Mouse (Mus musculus): Measurements from ENCODE around the gene Olfr159. TPM values are rescaled to one million over a fixed set of nuclear protein-coding genes. Genes with fewer than 3 reads are reported as not detected.
A peak's percentile ranks its signal among the peaks of the same experiment; 100 is the strongest.
"Not testable (repeated sequence)": the region's sequence is repeated elsewhere in the genome, so short reads cannot be mapped to it uniquely, and the experiment has no call there.

The Olfr159 gene
- not detected in 2 replicates for polyA plus RNA-seq (2012; ENCODE audit: insufficient read depth, insufficient read length, missing spikeins)

GRCm38 (mm10) chr4:43770909-43771308 lies at the start of gene Olfr159:
TSS of gene Olfr159 (minus strand) at chr4:43771009.
- H3K4me1 ChIP-seq (ENCODE audit: control insufficient read depth, insufficient read depth, insufficient read length, low read length), result no peaks in the 10 kb centered on the region
- no peak within 1 kb of the TSS for H3K4me3 ChIP-seq (ENCODE audit: insufficient read depth, low read depth, low read length)
- H3K27ac ChIP-seq (replicated peaks; ENCODE audit: low read depth, low read length), result peak within 1 kb of the TSS; percentile 28; the same call in 1 of the 2 replicates

DNA sequence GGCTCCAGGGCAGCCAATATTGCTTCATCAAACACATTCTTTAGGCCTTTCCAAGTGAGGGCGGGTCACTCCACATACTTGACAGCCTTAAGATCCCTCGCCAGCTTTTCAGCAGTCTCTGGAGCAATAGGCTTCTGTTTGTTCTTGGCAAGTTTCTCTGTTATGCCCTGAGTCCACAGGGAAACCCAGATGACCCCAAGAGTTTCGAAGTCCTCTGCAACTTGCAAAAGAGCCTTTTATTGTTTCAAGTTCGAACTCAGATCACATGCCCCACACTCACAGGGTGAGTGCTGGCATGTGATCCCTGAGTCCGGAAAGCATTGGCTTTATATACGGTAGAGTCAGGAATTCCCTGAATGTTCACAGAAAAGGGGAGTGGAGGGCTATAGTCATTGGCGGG lies 28.1 kb upstream of the Olfr159 start:
- H3K4me1 ChIP-seq (ENCODE audit: control insufficient read depth, insufficient read depth, insufficient read length, low read length), result no peaks in the 10 kb centered on the region
- no peak overlapping the region for H3K27ac ChIP-seq (replicated peaks; ENCODE audit: low read depth, low read length)
- no peak overlapping the region for H3K4me3 ChIP-seq (ENCODE audit: insufficient read depth, low read depth, low read length)

DNA sequence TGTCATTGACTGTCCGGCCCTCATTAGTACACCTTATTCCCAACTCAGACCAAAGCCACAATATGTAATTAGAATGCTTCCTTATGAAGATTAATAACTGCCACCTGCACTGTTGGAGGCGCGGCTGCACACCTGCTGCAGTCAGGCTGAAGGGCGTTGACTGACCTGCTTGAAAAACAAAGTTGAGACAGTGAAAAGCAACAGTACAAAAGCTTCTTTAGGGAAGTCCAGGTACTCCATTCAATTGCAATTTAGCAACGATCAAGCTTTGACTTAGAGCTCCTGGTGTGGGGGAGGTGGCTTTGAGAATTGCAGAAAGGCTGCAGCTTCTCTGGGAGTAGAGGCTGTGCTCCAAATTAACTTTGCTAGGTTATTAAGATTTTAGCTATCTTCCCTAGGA lies 25.0 kb upstream of the Olfr159 start:
- not testable (repeated sequence) for H3K4me1 ChIP-seq (ENCODE audit: control insufficient read depth, insufficient read depth, insufficient read length, low read length); H3K4me3 ChIP-seq (ENCODE audit: insufficient read depth, low read depth, low read length); H3K27ac ChIP-seq (replicated peaks; ENCODE audit: low read depth, low read length)

DNA sequence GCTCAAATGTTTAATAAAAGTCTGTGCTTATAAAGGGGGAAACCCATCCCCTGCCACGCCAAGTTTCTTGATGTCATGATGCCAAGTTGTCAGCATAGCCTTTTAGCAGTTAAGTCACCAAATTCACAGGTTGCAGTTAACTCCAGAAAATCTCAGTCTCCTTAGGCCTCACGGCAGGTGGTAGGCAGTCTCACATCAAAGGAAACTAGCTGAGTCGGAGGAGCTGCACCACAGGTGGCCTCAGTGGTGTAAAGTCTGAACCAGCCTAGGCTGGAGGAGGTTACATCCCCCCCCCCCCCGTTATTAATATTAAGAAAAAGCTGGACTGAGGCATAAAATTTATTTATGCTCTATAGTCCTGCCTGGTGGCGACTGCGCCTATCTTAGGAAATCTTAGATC lies 24.5 kb upstream of the Olfr159 start:
- Histone ChIP-seq H3K4me1 (ENCODE audit: control insufficient read depth, insufficient read depth, insufficient read length, low read length) (no peaks in the 10 kb centered on the region), H3K27ac (replicated peaks; ENCODE audit: low read depth, low read length) (no peak overlapping the region), H3K4me3 (ENCODE audit: insufficient read depth, low read depth, low read length) (no peak overlapping the region)

DNA sequence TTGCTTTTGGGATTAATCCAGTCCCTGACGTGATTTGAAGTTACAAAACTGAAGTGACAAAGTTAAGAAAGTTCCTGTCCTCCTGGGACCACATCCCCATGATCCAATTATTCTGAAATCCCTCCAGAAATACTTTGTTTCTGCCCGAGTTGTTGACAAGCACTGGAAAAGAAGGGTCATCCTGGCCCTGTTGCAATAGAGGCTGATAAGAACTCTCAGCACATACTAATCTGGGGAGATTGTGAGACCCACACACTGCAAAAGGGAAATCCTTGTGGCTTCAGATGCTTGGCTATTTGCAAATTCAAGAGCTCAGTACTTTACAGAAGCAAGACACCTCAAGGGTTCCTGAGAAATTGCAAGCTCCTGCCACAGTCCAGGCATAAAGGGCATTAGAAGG lies 1.5 kb upstream of the Olfr159 start:
- Histone ChIP-seq H3K27ac (replicated peaks; ENCODE audit: low read depth, low read length) (no peak overlapping the region), H3K4me3 (ENCODE audit: insufficient read depth, low read depth, low read length) (no peak overlapping the region), H3K4me1 (ENCODE audit: control insufficient read depth, insufficient read depth, insufficient read length, low read length) (no peaks in the 10 kb centered on the region)

GRCm38 (mm10) chr4:43771626-43772025 lies 817 bp upstream of the Olfr159 start:
- peak overlapping the region; percentile 28; the same call in 1 of the 2 replicates for H3K27ac ChIP-seq (replicated peaks; ENCODE audit: low read depth, low read length)
- H3K4me3 ChIP-seq (ENCODE audit: insufficient read depth, low read depth, low read length), result no peak overlapping the region
- no peaks in the 10 kb centered on the region for H3K4me1 ChIP-seq (ENCODE audit: control insufficient read depth, insufficient read depth, insufficient read length, low read length)

- Histone ChIP-seq H3K27ac (replicated peaks; ENCODE audit: low read depth, low read length) (no peak overlapping the region), H3K4me1 (ENCODE audit: control insufficient read depth, insufficient read depth, insufficient read length, low read length) (no peaks in the 10 kb centered on the region), H3K4me3 (ENCODE audit: insufficient read depth, low read depth, low read length) (no peak overlapping the region)
These were observed 1.4 kb downstream of the Olfr159 start for GRCm38 (mm10) chr4:43769374-43769773.

- Histone ChIP-seq H3K4me3 (ENCODE audit: insufficient read depth, low read depth, low read length) (no peak overlapping the region), H3K27ac (replicated peaks; ENCODE audit: low read depth, low read length) (no peak overlapping the region), H3K4me1 (ENCODE audit: control insufficient read depth, insufficient read depth, insufficient read length, low read length) (no peaks in the 10 kb centered on the region)
These were observed 2.5 kb downstream of the Olfr159 start for GRCm38 (mm10) chr4:43768341-43768740.

GRCm38 (mm10) chr4:43763410-43763809 lies 7.4 kb downstream of the Olfr159 start:
- H3K4me3 ChIP-seq (ENCODE audit: insufficient read depth, low read depth, low read length), result no peak overlapping the region
- no peak overlapping the region for H3K27ac ChIP-seq (replicated peaks; ENCODE audit: low read depth, low read length)
- H3K4me1 ChIP-seq (ENCODE audit: control insufficient read depth, insufficient read depth, insufficient read length, low read length), result no peaks in the 10 kb centered on the region

- no peak overlapping the region for H3K4me3 ChIP-seq (ENCODE audit: insufficient read depth, low read depth, low read length)
- H3K4me1 ChIP-seq (ENCODE audit: control insufficient read depth, insufficient read depth, insufficient read length, low read length), result no peaks in the 10 kb centered on the region
- H3K27ac ChIP-seq (replicated peaks; ENCODE audit: low read depth, low read length), result no peak overlapping the region
These were observed 9.5 kb downstream of the Olfr159 start for GRCm38 (mm10) chr4:43761336-43761735.

GRCm38 (mm10) chr4:43760460-43760859 lies 10.3 kb downstream of the Olfr159 start:
- H3K27ac ChIP-seq (replicated peaks; ENCODE audit: low read depth, low read length), result no peak overlapping the region
- no peak overlapping the region for H3K4me3 ChIP-seq (ENCODE audit: insufficient read depth, low read depth, low read length)
- H3K4me1 ChIP-seq (ENCODE audit: control insufficient read depth, insufficient read depth, insufficient read length, low read length), result no peaks in the 10 kb centered on the region

- no peak overlapping the region for H3K27ac ChIP-seq (replicated peaks; ENCODE audit: low read depth, low read length)
- H3K4me3 ChIP-seq (ENCODE audit: insufficient read depth, low read depth, low read length), result no peak overlapping the region
- no peaks in the 10 kb centered on the region for H3K4me1 ChIP-seq (ENCODE audit: control insufficient read depth, insufficient read depth, insufficient read length, low read length)
These were observed 11.0 kb downstream of the Olfr159 start for GRCm38 (mm10) chr4:43759571-43760418.

DNA sequence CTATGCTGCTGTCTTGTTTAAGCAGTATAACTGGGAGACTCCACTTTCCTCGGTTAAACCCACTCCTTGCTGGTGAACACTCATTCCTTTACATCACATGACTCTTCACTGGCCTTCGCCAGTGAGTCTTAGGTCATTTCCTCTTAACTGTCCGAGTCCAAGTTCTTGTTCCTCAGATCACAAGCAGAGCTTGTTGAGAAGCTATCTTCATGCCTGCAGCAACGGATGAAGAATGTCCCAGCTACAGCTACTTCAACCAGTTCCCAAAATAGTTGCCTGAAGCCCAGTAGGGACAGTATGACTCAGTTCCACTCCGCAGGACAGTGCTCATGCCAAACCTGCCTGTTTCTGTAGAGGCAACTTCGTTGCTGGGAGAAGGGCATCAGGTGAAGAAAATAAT lies 13.6 kb downstream of the Olfr159 start:
- Histone ChIP-seq H3K27ac (replicated peaks; ENCODE audit: low read depth, low read length) (0 out of 2 replicates have a peak overlapping the region, but pooled peaks have one; percentile 20), H3K4me3 (ENCODE audit: insufficient read depth, low read depth, low read length) (no peak overlapping the region), H3K4me1 (ENCODE audit: control insufficient read depth, insufficient read depth, insufficient read length, low read length) (no peaks in the 10 kb centered on the region)

GRCm38 (mm10) chr4:43745187-43745586 lies 25.6 kb downstream of the Olfr159 start:
- Histone ChIP-seq H3K4me3 (ENCODE audit: insufficient read depth, low read depth, low read length) (no peak overlapping the region), H3K27ac (replicated peaks; ENCODE audit: low read depth, low read length) (no peak overlapping the region), H3K4me1 (ENCODE audit: control insufficient read depth, insufficient read depth, insufficient read length, low read length) (peaks cover 10% of the 10 kb centered on the region)

DNA sequence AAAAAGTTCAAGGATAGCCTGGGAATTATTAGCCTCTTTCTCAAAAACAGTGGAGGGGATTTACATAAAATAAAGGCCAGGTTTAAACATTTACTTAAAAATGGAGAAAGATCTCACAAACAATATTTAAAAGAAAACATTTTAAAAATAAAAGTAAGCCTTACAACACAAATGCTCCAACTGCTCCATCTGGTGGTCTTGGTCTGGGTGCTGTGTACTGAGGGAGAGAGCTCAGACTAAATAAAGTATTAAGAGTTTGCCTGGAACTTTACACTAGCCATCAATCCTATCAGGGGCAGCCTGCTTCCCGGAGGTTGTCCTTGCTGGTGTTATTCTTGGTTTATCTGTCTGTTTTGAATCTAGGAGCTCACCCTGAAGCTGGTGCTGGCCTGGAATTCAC lies 27.7 kb downstream of the Olfr159 start:
- H3K27ac ChIP-seq (replicated peaks; ENCODE audit: low read depth, low read length), result no peak overlapping the region
- no peak overlapping the region for H3K4me3 ChIP-seq (ENCODE audit: insufficient read depth, low read depth, low read length)
- peaks cover 14% of the 10 kb centered on the region for H3K4me1 ChIP-seq (ENCODE audit: control insufficient read depth, insufficient read depth, insufficient read length, low read length)

DNA sequence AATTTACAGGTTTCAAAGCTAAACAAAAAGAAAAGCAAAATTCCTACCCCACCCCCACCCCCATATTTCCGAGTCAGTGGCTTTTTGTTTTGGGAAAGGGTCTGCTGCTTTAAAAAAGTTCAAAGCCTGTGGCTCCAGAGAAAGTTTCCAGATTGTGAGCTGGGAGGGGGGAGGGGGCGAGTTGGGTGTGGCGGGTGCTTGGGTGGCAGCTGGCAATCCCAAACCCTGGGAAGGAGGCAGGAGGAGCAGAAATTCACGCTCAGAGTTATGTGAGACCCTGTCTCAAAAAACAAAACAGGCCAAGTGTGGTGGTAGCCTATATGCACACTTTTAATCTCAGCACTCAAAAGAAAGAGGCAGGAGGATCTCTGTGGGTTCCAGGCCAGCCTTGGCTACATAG lies 28.2 kb downstream of the Olfr159 start:
- Histone ChIP-seq H3K4me3 (ENCODE audit: insufficient read depth, low read depth, low read length) (no peak overlapping the region), H3K27ac (replicated peaks; ENCODE audit: low read depth, low read length) (peak overlapping the region; percentile 59; the same call in 1 of the 2 replicates)

More for the DNA sequence above, 28.2 kb downstream of the Olfr159 start:
- H3K4me1 ChIP-seq (ENCODE audit: control insufficient read depth, insufficient read depth, insufficient read length, low read length), result peaks cover 18% of the 10 kb centered on the region
